In the genomic region with DNA sequence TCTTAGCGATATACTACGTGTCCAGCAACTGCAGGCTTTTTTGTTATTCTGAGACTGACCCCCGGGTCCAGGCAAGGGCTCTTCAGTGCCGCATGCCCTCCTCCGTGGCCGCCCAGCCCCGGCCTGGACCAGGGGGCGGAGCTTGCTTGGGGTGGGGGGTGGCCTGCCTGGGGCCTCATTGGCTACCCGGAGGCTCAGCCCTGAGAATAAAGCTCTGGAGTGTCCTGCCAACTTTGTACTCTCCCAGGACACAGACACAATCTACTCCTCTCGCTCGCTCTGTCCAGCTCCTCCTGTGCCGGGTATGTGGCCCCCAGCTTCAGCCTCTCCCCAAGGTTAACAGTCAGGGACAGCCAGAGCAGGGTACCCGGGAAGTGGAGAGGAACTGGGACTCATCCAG, we compare ENCODE assay signal across 22 mouse cellular contexts. TPM values are rescaled to one million over a fixed set of nuclear protein-coding genes. Genes with fewer than 3 reads are reported as not detected.
DNase-seq lines count a peak whose midpoint lies in the region; ATAC-seq and TF ChIP-seq lines count a peak whose summit lies in the region.
"Had no signal": no experiment of that assay in that cellular context is flagged by ENCODE, and none has a peak within 500 bp of the region (broad histone marks: within the 10 kb centered on the region; RNA-seq: fewer than 3 reads in every experiment).

Sds (plus strand) TSS at position 231 of the 400 bp plus-strand sequence.

- H3K9me3 ChIP-seq in hindbrain, embryonic 10.5 days: no peaks in the 10 kb centered on the region
- H3K9me3 ChIP-seq in hindbrain, embryonic 16.5 days (ENCODE audit: control insufficient read depth, low read length): no peaks in the 10 kb centered on the region
- H3K9me3 ChIP-seq in lung, postnatal 0 days (ENCODE audit: low read length): no peaks in the 10 kb centered on the region
- no peaks in the 10 kb centered on the region for H3K9me3 ChIP-seq in liver, postnatal 0 days (ENCODE audit: low read length)
- H3K9me3 ChIP-seq: limb, embryonic 13.5 days; midbrain, embryonic 10.5 days; neural tube, embryonic 15.5 days had no signal

- no peak within 1 kb of the TSS for H3K9ac ChIP-seq in hindbrain, embryonic 16.5 days (ENCODE audit: low read depth, low read length)
- no peak within 1 kb of the TSS for H3K9ac ChIP-seq in lung, postnatal 0 days (replicated peaks; ENCODE audit: low read depth)
- H3K9ac ChIP-seq in liver, postnatal 0 days (replicated peaks): peak within 1 kb of the TSS; percentile 26; the same call in 1 of the 2 replicates
- H3K9ac ChIP-seq: limb, embryonic 13.5 days; neural tube, embryonic 15.5 days had no signal

- no peak within 1 kb of the TSS for H3K4me2 ChIP-seq in hindbrain, embryonic 16.5 days (ENCODE audit: low read length)
- H3K4me2 ChIP-seq in lung, postnatal 0 days (replicated peaks; ENCODE audit: low read depth, low read length): no peak within 1 kb of the TSS
- peak within 1 kb of the TSS; percentile 22; the same call in 1 of the 2 replicates for H3K4me2 ChIP-seq in liver, postnatal 0 days (ENCODE audit: low read depth, low read length)
- H3K4me2 ChIP-seq: limb, embryonic 13.5 days; neural tube, embryonic 15.5 days had no signal

- H3K36me3 ChIP-seq in hindbrain, embryonic 10.5 days: no peaks in the 10 kb centered on the region
- no peaks in the 10 kb centered on the region for H3K36me3 ChIP-seq in hindbrain, embryonic 16.5 days (ENCODE audit: control insufficient read depth, insufficient read depth, low read length)
- no peaks in the 10 kb centered on the region for H3K36me3 ChIP-seq in lung, postnatal 0 days (ENCODE audit: insufficient read depth, low read length)
- H3K36me3 ChIP-seq in liver, postnatal 0 days (replicated peaks; ENCODE audit: insufficient read depth, low read length): no peaks in the 10 kb centered on the region
- H3K36me3 ChIP-seq: limb, embryonic 13.5 days; midbrain, embryonic 10.5 days; neural tube, embryonic 15.5 days had no signal

- DNase-seq in heart, adult 11 months: peak; percentile 83
- no peak for DNase-seq in heart, adult 8-10 months (ENCODE audit: low spot score)
- DNase-seq in hindbrain, embryonic 10.5 days (ENCODE audit: low spot score): peak; percentile 17
- no peak for DNase-seq in lung, postnatal 0 days (ENCODE audit: low spot score)
- DNase-seq in lung, postnatal 14 days: no peak
- DNase-seq in liver, postnatal 0 days: peak; percentile 73
- no peak for DNase-seq in layer of hippocampus, adult 18-20 months (ENCODE audit: low spot score in 2 of 2)
- DNase-seq: adrenal gland, postnatal 10 days; cerebellum, adult 2 months; gastrocnemius, postnatal 25 days; kidney, adult 9 months; lung, postnatal 10 days; thymus, postnatal 14 days had no signal

- H3K4me3 ChIP-seq in hindbrain, embryonic 10.5 days: no peak within 1 kb of the TSS
- no peak within 1 kb of the TSS for H3K4me3 ChIP-seq in hindbrain, embryonic 16.5 days (ENCODE audit: low read length)
- H3K4me3 ChIP-seq in lung, postnatal 0 days (ENCODE audit: low read depth, low read length): no peak within 1 kb of the TSS
- H3K4me3 ChIP-seq in liver, postnatal 0 days (ENCODE audit: low read depth, low read length): peak within 1 kb of the TSS; percentile 12; the same call in 1 of the 2 replicates
- H3K4me3 ChIP-seq: layer of hippocampus, adult 2 months; limb, embryonic 13.5 days; midbrain, embryonic 10.5 days; neural tube, embryonic 15.5 days had no signal

- peaks cover 22% of the 10 kb centered on the region for H3K4me1 ChIP-seq in hindbrain, embryonic 10.5 days (replicated peaks)
- no peaks in the 10 kb centered on the region for H3K4me1 ChIP-seq in hindbrain, embryonic 16.5 days (ENCODE audit: control insufficient read depth, insufficient read depth, low read depth, low read length)
- no peaks in the 10 kb centered on the region for H3K4me1 ChIP-seq in lung, postnatal 0 days (ENCODE audit: insufficient read depth, low read depth, low read length)
- H3K4me1 ChIP-seq in liver, postnatal 0 days (ENCODE audit: insufficient read depth): peaks cover 3% of the 10 kb centered on the region
- H3K4me1 ChIP-seq: neural tube, embryonic 15.5 days had no signal

- no peak within 1 kb of the TSS for H3K27ac ChIP-seq in hindbrain, embryonic 10.5 days
- H3K27ac ChIP-seq in hindbrain, embryonic 16.5 days (ENCODE audit: low read depth, low read length): no peak within 1 kb of the TSS
- H3K27ac ChIP-seq in lung, postnatal 0 days (ENCODE audit: low read length): no peak within 1 kb of the TSS
- peak within 1 kb of the TSS; percentile 30; the same call in 1 of the 2 replicates for H3K27ac ChIP-seq in liver, postnatal 0 days (ENCODE audit: low read depth)
- H3K27ac ChIP-seq: layer of hippocampus, adult 2 months; limb, embryonic 13.5 days; midbrain, embryonic 10.5 days; neural tube, embryonic 15.5 days had no signal

- no peak; the same call in 1 of the 2 replicates for ATAC-seq in hindbrain, embryonic 16.5 days
- peak; percentile 19 for ATAC-seq in lung, postnatal 0 days
- ATAC-seq in liver, postnatal 0 days: peak; percentile 43

- H3K27me3 ChIP-seq in hindbrain, embryonic 10.5 days (ENCODE audit: insufficient read depth, poor library complexity, severe bottlenecking): peaks cover 16% of the 10 kb centered on the region; the same call in 1 of the 2 replicates
- no peaks in the 10 kb centered on the region for H3K27me3 ChIP-seq in hindbrain, embryonic 16.5 days (replicated peaks; ENCODE audit: control insufficient read depth, insufficient read depth, low read length)
- no peaks in the 10 kb centered on the region for H3K27me3 ChIP-seq in lung, postnatal 0 days (replicated peaks; ENCODE audit: insufficient read depth, low read length)
- 0 out of 2 replicates have a peak, but pooled peaks cover 7% of the 10 kb centered on the region for H3K27me3 ChIP-seq in liver, postnatal 0 days (ENCODE audit: insufficient read depth, low read length)

- TF ChIP-seq EP300 in lung, postnatal 0 days (IDR thresholded peaks at IDR 0.05): no peak
- no peak for TF ChIP-seq EP300 in liver, postnatal 0 days (IDR thresholded peaks at IDR 0.05; ENCODE audit: low read depth)

- no peak for TF ChIP-seq CTCF in lung, postnatal 0 days (IDR thresholded peaks at IDR 0.05)
- TF ChIP-seq CTCF in liver, postnatal 0 days (IDR thresholded peaks at IDR 0.05; ENCODE audit: low read depth): no peak

- 16% methylated on average over 13 of the region's 13 CpGs for WGBS in hindbrain, embryonic 10.5 days
- WGBS in hindbrain, embryonic 16.5 days: 24% methylated on average over 13 of the region's 13 CpGs
- 12% methylated on average over 13 of the region's 13 CpGs for WGBS in lung, postnatal 0 days
- 23% methylated on average over 13 of the region's 13 CpGs for WGBS in liver, postnatal 0 days (ENCODE audit: insufficient replicate concordance)

RNA-seq across cellular contexts. Expression of gene Sds, which starts in this region (rescaled TPM):
- total RNA-seq in heart, adult 8-10 months (2022): 1 to 10 TPM; 1.4 to 4.9 (median 1.7) TPM
- polyA plus RNA-seq in hindbrain, embryonic 10.5 days (2016; fragmentation: Nextera tagmentation; extraction: Ambion mirVana): not detected in 2 replicates
- 0.40 and 0.80 TPM in 2 replicates for polyA plus RNA-seq in hindbrain, embryonic 16.5 days (2015; fragmentation: Nextera tagmentation; extraction: Ambion mirVana)
- not detected in 2 replicates for polyA plus RNA-seq in lung, postnatal 0 days (2015; fragmentation: Nextera tagmentation; extraction: Ambion mirVana)
- 32.4 and 32.5 TPM in 2 replicates for polyA plus RNA-seq in liver, postnatal 0 days (2015; fragmentation: Nextera tagmentation; extraction: Ambion mirVana)
- total RNA-seq in layer of hippocampus, adult 18-20 months (2021): under 1 TPM; 0.33 to 0.69 TPM
- total RNA-seq: common myeloid progenitor, adult 5-6 weeks; gastrocnemius, postnatal 25 days; left cerebral cortex, adult 18-20 months; MEL had no signal
- polyA plus RNA-seq: frontal cortex, adult 2 months; limb, embryonic 13.5 days; midbrain, embryonic 10.5 days; neural tube, embryonic 15.5 days had no signal

Comparison
In these comparisons a context has a peak if more than half of its experiments do, and no peak if none do; other contexts are left out.
1. RNA of gene Sds (polyA plus RNA-seq): 32.4 to 32.5 TPM in liver, postnatal 0 days; 0.40 to 0.80 TPM in hindbrain, embryonic 16.5 days, not detected in hindbrain, embryonic 10.5 days and not detected in lung, postnatal 0 days; every median in the first group is over 10 times any median in the second.
2. DNase-seq: peak in heart, adult 11 months (single experiment) and liver, postnatal 0 days (single experiment); none in heart, adult 8-10 months (single experiment), lung, postnatal 0 days (single experiment), lung, postnatal 14 days (single experiment) and layer of hippocampus, adult 18-20 months (0 of 2).
3. Peak in DNase-seq in hindbrain, embryonic 10.5 days; RNA of the gene not detected or under 1 TPM.
4. Peak in ATAC-seq in lung, postnatal 0 days; RNA of the gene not detected or under 1 TPM.